Mouse (Mus musculus) liver, embryonic 16.5 days (tissue): Measurements from ENCODE around the gene 2310061I04Rik. TPM values are rescaled to one million over a fixed set of nuclear protein-coding genes. Genes with fewer than 3 reads are reported as not detected.

ENCODE experiments used
- ATAC-seq: fragments of 200-750 bp; cut with Nextera tagmentation; 2 replicates; pipeline ENCODE4 v1.8.0; 2017; ENCODE audit warnings: low read depth, mild to moderate bottlenecking, moderate number of reproducible peaks, moderate library complexity
- H3K27ac ChIP-seq: fragments of 300-500 bp; sonication (generic); 2 replicates; pipeline ENCODE4 v1.5.1; 2014; ENCODE audit warnings: mild to moderate bottlenecking, low read length
- H3K27me3 ChIP-seq: fragments of 300-500 bp; sonication (generic); 2 replicates; pipeline ENCODE4 v1.6.1; 2014; ENCODE audit warnings: low read depth, low read length, mixed read lengths; ENCODE audit not compliant: control insufficient read depth, insufficient read depth
- H3K36me3 ChIP-seq: fragments of 300-500 bp; sonication (generic); 2 replicates; pipeline ENCODE4 v1.6.1; 2014; ENCODE audit warnings: mild to moderate bottlenecking; ENCODE audit not compliant: control insufficient read depth, insufficient read depth
- H3K4me1 ChIP-seq: fragments of 300-500 bp; sonication (generic); 2 replicates; pipeline ENCODE4 v1.6.1; 2014; ENCODE audit warnings: low read depth, low read length, mixed read lengths; ENCODE audit not compliant: control insufficient read depth
- H3K4me2 ChIP-seq: fragments of 300-500 bp; sonication (generic); 2 replicates; pipeline ENCODE4 v1.6.1; 2014; ENCODE audit warnings: low read depth, low read length, mixed read lengths
- H3K4me3 ChIP-seq: fragments of 300-500 bp; sonication (generic); 2 replicates; pipeline ENCODE4 v1.5.1; 2014; ENCODE audit warnings: low read depth, mild to moderate bottlenecking, low read length
- H3K9ac ChIP-seq: fragments of 300-500 bp; sonication (generic); 2 replicates; pipeline ENCODE4 v1.6.1; 2014; ENCODE audit warnings: low read depth, low read length
- H3K9me3 ChIP-seq: fragments of 300-500 bp; sonication (generic); replicated peaks from 2 replicates; pipeline ENCODE4 v1.6.1; 2016; ENCODE audit warnings: low read length; ENCODE audit not compliant: control insufficient read depth
- WGBS: fragments of 180-500 bp; shearing (Covaris S2); extraction: QIAGEN DNeasy Blood & Tissue Kit; methylation state at CpG from one replicate; pipeline ENCODE4 v1.1.7; 2014; ENCODE audit not compliant: insufficient replicate concordance; 5-methylcytosine and 5-hydroxymethylcytosine counted together
- polyA plus RNA-seq: library from polyadenylated mRNA; unstranded; fragments of >200 nt; fragmentation: Nextera tagmentation; extraction: Ambion mirVana; gene quantifications from 2 replicates; pipeline ENCODE4 v1.2.1, GENCODE M21; 2015

2310061I04Rik gene
- polyA plus RNA-seq, 1 experiment from 2014 or later, result 8.0 TPM

GRCm38 (mm10) chr17:35923281-35923680 is 26.1 kb upstream of the 2310061I04Rik start:
- no peak overlapping the region for H3K4me2 ChIP-seq
- no peak overlapping the region for H3K27ac ChIP-seq
- H3K4me3 ChIP-seq, result no peak overlapping the region
- H3K4me1 ChIP-seq, result peaks cover 69% of the 10 kb centered on the region
- no peak for ATAC-seq
- H3K36me3 ChIP-seq, result peaks cover 49% of the 10 kb centered on the region
- WGBS, result 87% methylated on average over 4 of the region's 4 CpGs
- H3K9ac ChIP-seq, result no peak overlapping the region
- H3K9me3 ChIP-seq, result no peaks in the 10 kb centered on the region
- no peaks in the 10 kb centered on the region for H3K27me3 ChIP-seq

DNA sequence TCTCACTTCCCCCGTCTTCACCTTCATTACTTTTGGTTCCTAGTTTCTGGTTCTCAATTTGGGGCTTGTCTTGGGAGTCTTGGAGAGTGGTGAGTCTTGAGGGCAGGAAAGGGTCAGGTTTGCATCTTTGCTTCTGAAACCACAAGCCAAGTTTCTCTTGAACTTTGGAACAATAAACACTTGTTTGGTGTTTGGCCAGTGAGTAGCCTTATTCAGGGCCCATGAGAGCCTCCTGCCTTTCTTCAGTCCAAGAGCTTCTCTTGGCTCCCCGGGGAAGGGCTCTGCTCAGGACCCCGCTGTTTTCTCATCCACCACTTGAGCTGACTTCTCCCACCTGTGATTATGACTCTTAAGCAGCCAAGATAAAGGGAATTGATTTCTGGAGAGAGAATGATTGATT is 25.3 kb upstream of the 2310061I04Rik start:
- Histone ChIP-seq H3K4me3 (no peak overlapping the region), H3K36me3 (peaks cover 44% of the 10 kb centered on the region), H3K4me2 (no peak overlapping the region), H3K9ac (no peak overlapping the region), H3K27ac (no peak overlapping the region), H3K9me3 (no peaks in the 10 kb centered on the region), H3K4me1 (peaks cover 62% of the 10 kb centered on the region), H3K27me3 (no peaks in the 10 kb centered on the region)
- 82% methylated on average over 3 of the region's 3 CpGs for WGBS
- ATAC-seq, result no peak

GRCm38 (mm10) chr17:35921710-35922109 is 24.5 kb upstream of the 2310061I04Rik start:
- Histone ChIP-seq H3K27ac (no peak overlapping the region), H3K27me3 (no peaks in the 10 kb centered on the region), H3K36me3 (peaks cover 44% of the 10 kb centered on the region), H3K4me2 (no peak overlapping the region), H3K4me1 (peaks cover 56% of the 10 kb centered on the region), H3K9me3 (no peaks in the 10 kb centered on the region), H3K9ac (no peak overlapping the region), H3K4me3 (no peak overlapping the region)
- WGBS, result 80% methylated on average over 4 of the region's 4 CpGs
- no peak for ATAC-seq

GRCm38 (mm10) chr17:35920862-35921562 is 23.8 kb upstream of the 2310061I04Rik start:
- Histone ChIP-seq H3K4me1 (peaks cover 49% of the 10 kb centered on the region), H3K4me2 (peak overlapping the region; percentile 93; the same call in 1 of the 2 replicates)

DNA sequence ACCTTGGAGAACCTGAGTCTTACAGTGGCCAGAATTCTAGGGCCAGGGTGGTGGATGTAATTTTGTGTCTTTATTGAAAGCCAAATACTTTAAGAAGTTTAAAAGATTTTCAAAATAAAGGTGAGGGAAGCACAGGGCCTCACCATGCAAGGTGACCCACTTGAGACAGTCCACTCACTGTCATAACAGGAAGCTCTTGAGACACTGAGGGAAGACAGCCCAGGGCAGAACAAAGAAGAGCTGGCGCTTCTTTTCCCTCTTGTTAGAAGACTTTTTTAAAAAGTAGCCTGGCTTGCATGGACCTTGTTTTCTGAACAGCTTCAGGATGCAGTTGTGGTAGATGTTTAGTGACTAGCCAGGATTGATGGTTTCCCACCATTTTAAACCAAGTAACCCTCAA is 23.2 kb upstream of the 2310061I04Rik start:
- no peak for ATAC-seq
- WGBS, result 47% methylated on average over 1 of the region's 1 CpGs
- Histone ChIP-seq H3K9ac (peak overlapping the region; percentile 72), H3K27ac (peak overlapping the region; percentile 97), H3K36me3 (peaks cover 32% of the 10 kb centered on the region), H3K9me3 (no peaks in the 10 kb centered on the region), H3K27me3 (no peaks in the 10 kb centered on the region), H3K4me2 (peak overlapping the region; percentile 93), H3K4me1 (peaks cover 46% of the 10 kb centered on the region), H3K4me3 (peak overlapping the region; percentile 89)

More at GRCm38 (mm10) chr17:35920862-35921562, 23.8 kb upstream of the 2310061I04Rik start:
- Histone ChIP-seq H3K9ac (peak overlapping the region; percentile 6; the same call in 1 of the 2 replicates), H3K4me3 (no peak overlapping the region), H3K9me3 (no peaks in the 10 kb centered on the region), H3K36me3 (peaks cover 37% of the 10 kb centered on the region), H3K27me3 (no peaks in the 10 kb centered on the region), H3K27ac (peak overlapping the region; percentile 97)
- WGBS, result 66% methylated on average over 5 of the region's 5 CpGs
- no peak for ATAC-seq

DNA sequence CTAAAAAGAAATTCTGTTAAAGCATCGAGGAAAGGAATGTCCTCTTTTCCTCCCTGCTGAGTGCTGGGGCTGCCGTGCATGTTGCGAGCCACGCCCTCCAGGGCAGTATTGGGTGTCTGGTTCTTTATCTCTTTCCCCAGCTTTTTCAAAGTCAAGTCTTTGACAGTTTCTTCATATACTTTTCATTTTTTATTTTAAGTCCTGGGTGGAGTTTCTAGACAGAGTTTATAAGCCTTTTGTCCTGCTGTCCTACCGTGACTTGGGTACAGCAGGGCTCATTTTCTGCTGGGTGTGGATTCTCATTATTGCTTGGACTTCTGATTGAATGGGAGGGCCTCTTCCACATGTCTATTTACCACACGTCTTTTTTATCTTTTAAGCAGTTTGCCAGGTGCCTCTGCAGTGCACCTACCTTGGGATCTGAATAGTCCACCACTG is 22.7 kb upstream of the 2310061I04Rik start:
- Histone ChIP-seq H3K27ac (peak overlapping the region; percentile 97), H3K9me3 (no peaks in the 10 kb centered on the region), H3K36me3 (peaks cover 27% of the 10 kb centered on the region), H3K4me2 (peak overlapping the region; percentile 93), H3K4me1 (peaks cover 45% of the 10 kb centered on the region), H3K4me3 (peak overlapping the region; percentile 89), H3K9ac (peak overlapping the region; percentile 72), H3K27me3 (no peaks in the 10 kb centered on the region)
- ATAC-seq, result no peak
- WGBS, result 12% methylated on average over 6 of the region's 6 CpGs

GRCm38 (mm10) chr17:35919060-35919715 is 22.0 kb upstream of the 2310061I04Rik start:
- Histone ChIP-seq H3K4me2 (peak overlapping the region; percentile 93), H3K9me3 (no peaks in the 10 kb centered on the region), H3K4me3 (peak overlapping the region; percentile 89), H3K4me1 (peaks cover 42% of the 10 kb centered on the region), H3K9ac (peak overlapping the region; percentile 72), H3K27me3 (no peaks in the 10 kb centered on the region), H3K27ac (peak overlapping the region; percentile 97), H3K36me3 (peaks cover 23% of the 10 kb centered on the region)
- 7% methylated on average over 7 of the region's 7 CpGs for WGBS
- ATAC-seq, result peak; percentile 28

DNA sequence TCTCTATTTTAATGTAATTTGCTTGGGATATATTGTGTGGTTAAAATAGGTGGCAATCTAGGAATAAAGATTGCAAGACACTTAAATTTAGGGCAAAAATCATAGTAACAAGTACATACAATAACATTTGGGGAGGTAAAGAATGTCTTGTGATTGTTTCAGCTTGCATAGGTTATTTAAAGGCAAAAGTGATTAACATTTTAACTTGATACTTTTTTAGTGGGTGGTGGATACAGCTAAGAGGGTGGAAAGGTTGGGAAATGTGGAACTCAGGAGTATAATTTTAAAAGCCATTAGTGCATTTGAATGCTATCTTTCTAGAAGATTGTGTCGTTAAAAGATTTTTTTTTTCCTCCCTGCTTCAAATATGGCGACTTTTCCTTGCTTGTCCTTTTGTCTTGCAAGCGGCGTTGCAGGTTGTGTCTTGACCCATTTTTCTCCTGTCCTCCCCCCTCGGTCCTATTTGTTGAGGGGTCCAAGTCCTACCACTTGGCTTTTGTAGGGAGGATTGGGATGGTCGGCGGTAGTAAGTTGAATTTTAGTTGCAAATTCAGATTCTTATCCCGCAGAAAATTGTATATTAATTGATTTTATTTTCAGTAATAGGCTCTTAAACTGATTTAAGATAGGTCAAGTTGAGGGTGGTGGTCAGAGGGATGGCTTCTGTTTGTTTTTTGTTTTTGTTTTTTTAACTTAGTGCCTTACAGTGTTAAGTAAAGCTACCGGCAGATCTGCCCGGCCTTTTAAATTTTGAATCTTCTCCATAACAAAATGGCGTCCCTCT is 21.2 kb upstream of the 2310061I04Rik start:
- peaks cover 42% of the 10 kb centered on the region for H3K4me1 ChIP-seq
- peaks cover 18% of the 10 kb centered on the region for H3K36me3 ChIP-seq
- peak overlapping the region; percentile 93 for H3K4me2 ChIP-seq
- H3K9ac ChIP-seq, result peak overlapping the region; percentile 85
- H3K27ac ChIP-seq, result peak overlapping the region; percentile 95
- no peaks in the 10 kb centered on the region for H3K9me3 ChIP-seq
- no peaks in the 10 kb centered on the region for H3K27me3 ChIP-seq
- WGBS, result under 1% methylated on average over 11 of the region's 11 CpGs
- H3K4me3 ChIP-seq, result peak overlapping the region; percentile 89
- ATAC-seq, result no peak
